Mouse (Mus musculus): ENCODE data around the gene Wnk2. TPM values are rescaled to one million over a fixed set of nuclear protein-coding genes. Genes with fewer than 3 reads are reported as not detected.

The Wnk2 gene
- polyA plus RNA-seq, 1 experiment from 2014 or later: not detected

DNA sequence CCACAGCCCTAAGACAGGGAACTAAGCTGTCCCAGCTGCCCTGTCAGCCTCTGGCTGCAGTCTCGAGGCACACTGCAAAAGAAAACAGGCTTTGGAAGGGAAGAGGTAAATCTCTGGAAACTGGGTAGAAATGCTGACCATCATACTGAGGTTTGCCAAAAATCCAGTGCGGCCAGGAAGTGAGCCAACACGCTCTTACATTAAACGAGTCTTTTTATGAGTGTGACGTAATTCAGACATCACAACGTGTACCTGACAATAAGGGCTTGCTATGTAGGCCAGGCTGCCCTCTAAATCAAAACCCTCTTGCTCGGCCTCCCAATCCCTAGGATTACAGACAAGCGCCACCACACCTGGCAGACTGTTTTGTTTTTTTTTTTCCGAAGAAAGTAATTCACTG, 19.3 kb upstream of the Wnk2 start:
- WGBS (ENCODE audit: missing documents): 34% methylated on average over 9 of the region's 9 CpGs
- Histone ChIP-seq H3K4me3 (ENCODE audit: inconsistent target) (no peak overlapping the region), H3K36me3 (ENCODE audit: inconsistent target) (no peaks in the 10 kb centered on the region), H3K27ac (no peak overlapping the region), H3K79me2 (ENCODE audit: inconsistent target) (no peaks in the 10 kb centered on the region)

DNA sequence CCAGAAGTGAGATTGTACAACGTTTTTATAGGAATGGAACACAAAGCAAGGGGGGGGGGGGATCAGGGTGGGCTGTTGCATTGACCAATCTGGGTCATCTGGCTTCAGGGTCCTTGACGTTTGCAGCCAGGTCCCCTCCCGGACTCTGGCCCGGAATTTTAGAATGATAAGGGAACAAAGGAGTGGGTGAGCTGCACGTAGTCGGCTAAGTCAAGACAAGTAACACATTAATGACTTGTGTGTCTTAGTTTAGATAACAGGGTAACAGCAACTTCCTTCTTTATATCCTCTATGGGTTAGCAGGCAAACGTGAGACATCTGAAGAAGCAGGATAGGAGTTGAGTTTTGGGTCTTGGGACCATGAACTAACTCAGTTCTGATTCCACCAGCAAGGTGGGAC, 15.8 kb upstream of the Wnk2 start:
- 65% methylated on average over 7 of the region's 7 CpGs for WGBS (ENCODE audit: missing documents)
- Histone ChIP-seq H3K4me3 (ENCODE audit: inconsistent target) (no peak overlapping the region), H3K79me2 (ENCODE audit: inconsistent target) (no peaks in the 10 kb centered on the region), H3K27ac (no peak overlapping the region), H3K36me3 (ENCODE audit: inconsistent target) (no peaks in the 10 kb centered on the region)

DNA sequence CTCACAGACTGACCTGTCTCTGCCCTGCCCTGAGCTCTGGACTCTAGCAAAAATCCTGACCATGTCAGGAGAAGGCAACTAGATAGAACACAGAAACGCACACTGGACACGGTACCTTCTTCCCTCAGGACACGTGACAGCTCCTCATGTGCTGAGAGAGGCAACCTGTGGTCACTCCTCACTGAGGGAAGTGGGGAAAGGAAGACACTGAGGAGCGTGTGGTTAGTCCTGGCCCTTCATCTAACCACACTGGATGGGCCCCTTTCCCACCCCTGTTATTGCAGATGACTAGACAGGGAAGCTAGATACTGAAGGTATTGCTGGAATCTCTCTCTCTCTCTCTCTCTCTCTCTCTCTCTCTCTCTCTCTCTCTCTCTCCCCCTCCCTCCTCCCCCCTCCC, 14.9 kb upstream of the Wnk2 start:
- H3K4me3 ChIP-seq (ENCODE audit: inconsistent target): no peak overlapping the region
- H3K36me3 ChIP-seq (ENCODE audit: inconsistent target): no peaks in the 10 kb centered on the region
- H3K79me2 ChIP-seq (ENCODE audit: inconsistent target): no peaks in the 10 kb centered on the region
- no peak overlapping the region for H3K27ac ChIP-seq
- 5% methylated on average over 4 of the region's 4 CpGs for WGBS (ENCODE audit: missing documents)

DNA sequence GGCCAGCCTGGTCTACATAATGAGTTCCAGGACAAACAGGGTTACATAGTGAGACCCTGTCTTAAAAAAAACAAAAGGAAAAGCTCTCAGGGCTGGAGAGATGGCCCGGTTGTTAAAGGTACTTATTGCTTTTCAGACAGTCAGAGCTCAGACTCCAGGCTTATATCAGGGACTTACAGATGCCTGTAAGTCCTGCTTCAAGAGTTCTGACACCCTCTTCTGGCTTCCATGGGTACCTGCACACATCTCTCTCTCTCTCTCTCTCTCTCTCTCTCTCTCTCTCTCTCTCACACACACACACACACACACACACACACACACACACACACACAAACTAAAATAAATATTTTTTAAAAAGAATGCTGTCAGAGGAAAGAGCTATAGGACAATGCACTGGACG, 13.4 kb upstream of the Wnk2 start:
- WGBS (ENCODE audit: missing documents): 55% methylated on average over 2 of the region's 2 CpGs
- no peaks in the 10 kb centered on the region for H3K36me3 ChIP-seq (ENCODE audit: inconsistent target)
- no peak overlapping the region for H3K27ac ChIP-seq
- H3K79me2 ChIP-seq (ENCODE audit: inconsistent target): no peaks in the 10 kb centered on the region
- H3K4me3 ChIP-seq (ENCODE audit: inconsistent target): no peak overlapping the region

DNA sequence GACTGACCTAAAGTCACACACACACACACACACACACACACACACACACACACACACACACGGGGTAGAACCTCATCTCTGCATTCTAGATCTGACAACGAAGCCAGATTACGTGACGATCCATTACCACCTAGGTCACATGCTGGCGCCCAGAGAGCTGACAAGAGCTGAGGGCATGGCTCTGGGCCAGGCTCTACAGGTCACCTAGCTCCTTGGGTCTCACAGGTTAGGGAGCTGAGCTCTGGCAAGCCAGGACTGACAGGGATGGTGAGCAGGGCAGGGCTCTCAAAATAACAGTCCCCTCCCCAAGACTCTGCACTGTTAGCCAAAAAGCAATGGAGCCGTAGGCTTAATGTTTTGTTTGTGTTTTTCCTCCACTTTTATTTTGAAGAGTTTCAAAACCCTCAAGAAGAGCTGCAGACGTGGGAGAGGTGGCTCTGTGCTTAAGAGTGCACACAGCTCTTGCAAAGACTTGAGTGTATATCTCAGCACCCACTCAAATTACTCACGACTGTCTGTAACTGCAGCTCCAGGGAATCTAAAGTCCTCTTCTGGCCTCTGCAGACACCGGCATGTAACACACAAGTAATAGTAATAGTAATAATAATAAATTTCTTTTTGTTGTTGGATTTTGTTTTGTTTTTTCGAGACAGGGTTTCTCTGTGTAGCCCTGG, 10.4 kb upstream of the Wnk2 start:
- Histone ChIP-seq H3K4me3 (ENCODE audit: inconsistent target) (no peak overlapping the region), H3K79me2 (ENCODE audit: inconsistent target) (no peaks in the 10 kb centered on the region), H3K27ac (no peak overlapping the region), H3K36me3 (ENCODE audit: inconsistent target) (no peaks in the 10 kb centered on the region)
- 87% methylated on average over 10 of the region's 10 CpGs for WGBS (ENCODE audit: missing documents)

DNA sequence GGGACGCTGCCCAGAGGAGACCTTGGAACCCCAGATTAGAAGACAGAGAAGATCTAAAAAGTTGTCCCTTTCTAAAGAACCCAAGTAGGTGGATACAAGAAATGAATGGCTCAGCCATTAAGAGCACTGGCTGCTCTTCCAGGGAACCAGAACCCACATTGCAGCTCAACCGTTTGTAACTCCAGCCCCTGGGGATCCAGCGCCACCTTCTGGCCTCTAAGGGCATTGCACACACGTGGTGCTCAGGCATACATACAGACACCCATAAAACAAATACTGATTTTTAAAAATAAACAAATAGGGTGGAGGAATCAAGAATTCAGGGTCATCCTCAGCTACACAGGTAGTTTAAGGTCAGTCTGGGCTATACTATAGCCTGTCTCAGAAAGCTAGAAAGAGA, 8.8 kb upstream of the Wnk2 start:
- H3K27ac ChIP-seq: no peak overlapping the region
- H3K79me2 ChIP-seq (ENCODE audit: inconsistent target): no peaks in the 10 kb centered on the region
- no peak overlapping the region for H3K4me3 ChIP-seq (ENCODE audit: inconsistent target)
- no peaks in the 10 kb centered on the region for H3K36me3 ChIP-seq (ENCODE audit: inconsistent target)
- WGBS (ENCODE audit: missing documents): 89% methylated on average over 4 of the region's 4 CpGs

DNA sequence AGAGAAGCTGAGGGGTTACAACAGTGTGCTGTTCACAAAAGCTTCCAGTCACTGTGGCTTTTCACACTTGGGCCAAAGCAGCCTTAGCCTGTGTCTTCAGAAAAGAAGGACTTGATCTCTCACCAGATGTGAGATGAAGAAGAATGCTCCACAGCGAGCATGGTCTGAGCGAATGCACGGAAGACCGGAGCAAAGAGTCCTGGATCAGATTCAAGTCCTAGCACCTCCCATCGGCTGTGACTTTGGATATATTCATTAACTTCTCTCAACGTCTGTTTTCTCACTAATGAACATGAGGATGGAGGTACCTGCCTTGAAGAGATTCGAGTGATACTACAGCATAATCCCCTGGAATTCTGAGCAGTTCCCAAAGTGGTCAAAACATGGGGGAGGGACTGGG, 6.8 kb upstream of the Wnk2 start:
- no peaks in the 10 kb centered on the region for H3K79me2 ChIP-seq (ENCODE audit: inconsistent target)
- H3K4me3 ChIP-seq (ENCODE audit: inconsistent target): no peak overlapping the region
- H3K27ac ChIP-seq: no peak overlapping the region
- WGBS (ENCODE audit: missing documents): 84% methylated on average over 7 of the region's 7 CpGs
- no peaks in the 10 kb centered on the region for H3K36me3 ChIP-seq (ENCODE audit: inconsistent target)

DNA sequence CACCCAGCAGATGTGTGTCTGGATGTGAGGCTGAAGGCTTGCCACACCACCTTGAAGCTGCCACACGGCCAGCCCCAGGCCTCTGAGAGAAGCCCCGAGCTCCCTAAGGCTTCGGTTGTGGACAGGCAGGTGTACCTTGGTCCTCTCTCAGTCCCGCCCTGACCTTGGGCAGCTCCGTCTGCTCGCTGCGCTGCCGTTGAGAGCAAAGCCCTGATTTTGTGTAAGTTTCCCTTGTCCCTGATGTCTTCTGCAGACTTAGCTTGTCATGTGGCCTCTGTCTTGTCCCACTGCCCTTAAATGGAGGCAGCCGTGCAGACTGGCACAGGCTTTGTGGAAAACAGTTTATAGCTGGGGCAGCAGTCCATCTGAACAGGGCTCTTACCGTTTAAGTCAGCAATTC, 6.2 kb upstream of the Wnk2 start:
- Histone ChIP-seq H3K79me2 (ENCODE audit: inconsistent target) (no peaks in the 10 kb centered on the region), H3K4me3 (ENCODE audit: inconsistent target) (no peak overlapping the region), H3K27ac (no peak overlapping the region), H3K36me3 (ENCODE audit: inconsistent target) (no peaks in the 10 kb centered on the region)
- WGBS (ENCODE audit: missing documents): 85% methylated on average over 9 of the region's 10 CpGs

DNA sequence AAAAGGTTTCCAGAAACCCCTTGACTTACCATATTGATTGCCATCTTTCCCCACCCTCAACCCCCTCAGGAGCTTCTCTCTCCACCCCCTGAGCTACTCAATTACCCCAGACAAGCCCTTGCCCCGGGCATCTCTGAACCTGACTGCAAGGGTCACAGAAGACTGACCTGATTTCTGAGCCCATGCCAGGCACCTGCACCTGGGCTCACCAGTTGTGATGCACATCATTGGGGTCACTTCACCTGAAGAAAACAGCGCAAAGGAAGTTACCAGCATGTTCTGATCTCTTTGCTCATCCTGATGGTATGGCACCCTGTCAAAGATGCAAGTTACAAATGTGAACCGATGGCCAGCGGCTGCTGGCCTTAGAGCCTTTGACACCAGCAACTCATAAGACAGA, 873 bp upstream of the Wnk2 start:
- H3K36me3 ChIP-seq (ENCODE audit: inconsistent target): no peaks in the 10 kb centered on the region
- 88% methylated on average over 4 of the region's 4 CpGs for WGBS (ENCODE audit: missing documents)
- no peaks in the 10 kb centered on the region for H3K79me2 ChIP-seq (ENCODE audit: inconsistent target)
- no peak overlapping the region for H3K4me3 ChIP-seq (ENCODE audit: inconsistent target)
- no peak overlapping the region for H3K27ac ChIP-seq

DNA sequence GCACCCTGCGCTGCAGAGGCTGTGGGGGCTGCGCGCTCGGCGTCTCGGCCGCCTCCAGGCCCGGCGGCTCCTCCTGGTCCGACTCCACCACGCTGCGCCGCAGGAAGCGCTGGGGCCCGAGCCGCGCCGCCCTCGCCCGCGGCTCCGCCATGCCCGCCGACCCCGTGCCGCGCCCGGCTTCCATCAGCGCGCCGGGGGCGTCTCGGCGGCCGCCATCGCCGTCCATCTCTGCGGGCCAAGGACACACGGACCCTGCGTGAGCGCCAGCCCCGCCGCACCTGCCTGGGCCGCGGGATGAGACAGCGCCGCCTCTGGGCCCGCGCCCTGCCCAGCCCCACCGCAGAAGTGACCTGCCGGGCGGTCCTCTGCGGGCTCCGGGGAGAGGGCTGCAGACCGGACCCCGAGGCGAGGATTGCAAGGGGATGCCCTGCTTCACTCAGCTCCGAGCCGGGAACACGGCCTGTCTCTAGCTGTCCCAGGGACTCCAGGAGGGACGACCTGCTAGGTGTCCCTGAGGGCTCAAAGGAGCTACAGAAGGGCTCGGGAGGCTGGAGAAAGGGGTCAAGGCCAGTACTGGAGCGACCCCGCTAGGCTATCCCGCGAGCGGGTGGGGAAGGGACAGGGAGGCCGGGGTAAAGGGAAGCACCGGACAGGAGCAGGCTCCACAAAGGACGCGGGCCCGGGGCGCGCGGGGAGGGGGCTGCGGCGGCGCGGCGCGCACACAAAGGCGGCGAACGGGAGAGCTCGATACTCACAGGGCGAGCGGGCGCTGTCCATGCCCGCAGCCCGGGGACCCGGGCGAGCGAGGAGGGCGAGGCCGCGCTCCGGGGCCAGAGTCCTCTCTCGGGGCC, 582 bp downstream of the Wnk2 start:
- Histone ChIP-seq H3K36me3 (ENCODE audit: inconsistent target) (no peaks in the 10 kb centered on the region), H3K79me2 (ENCODE audit: inconsistent target) (no peaks in the 10 kb centered on the region), H3K27ac (no peak overlapping the region), H3K4me3 (ENCODE audit: inconsistent target) (no peak overlapping the region)
- 1% methylated on average over 87 of the region's 98 CpGs for WGBS (ENCODE audit: missing documents)

DNA sequence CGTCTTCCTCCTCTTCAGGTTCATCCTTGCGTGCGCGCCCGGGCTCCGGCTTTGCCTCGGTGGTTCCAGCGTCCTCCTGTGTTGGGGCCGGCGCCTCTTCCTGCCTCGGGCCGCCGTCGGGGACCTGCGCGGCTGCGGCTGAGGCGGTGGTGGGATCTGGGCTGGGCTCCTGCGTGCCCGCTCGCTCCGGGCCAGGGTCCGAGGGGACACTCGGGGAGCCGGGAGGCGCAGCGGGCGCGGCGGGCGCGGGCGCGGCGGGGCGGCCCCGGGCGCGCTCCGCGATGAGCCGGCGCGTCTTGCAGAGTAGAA, 1.2 kb downstream of the Wnk2 start:
- WGBS (ENCODE audit: missing documents): under 1% methylated on average over 29 of the region's 44 CpGs
- Histone ChIP-seq H3K36me3 (ENCODE audit: inconsistent target) (no peaks in the 10 kb centered on the region), H3K4me3 (ENCODE audit: inconsistent target) (no peak overlapping the region), H3K79me2 (ENCODE audit: inconsistent target) (no peaks in the 10 kb centered on the region), H3K27ac (no peak overlapping the region)

DNA sequence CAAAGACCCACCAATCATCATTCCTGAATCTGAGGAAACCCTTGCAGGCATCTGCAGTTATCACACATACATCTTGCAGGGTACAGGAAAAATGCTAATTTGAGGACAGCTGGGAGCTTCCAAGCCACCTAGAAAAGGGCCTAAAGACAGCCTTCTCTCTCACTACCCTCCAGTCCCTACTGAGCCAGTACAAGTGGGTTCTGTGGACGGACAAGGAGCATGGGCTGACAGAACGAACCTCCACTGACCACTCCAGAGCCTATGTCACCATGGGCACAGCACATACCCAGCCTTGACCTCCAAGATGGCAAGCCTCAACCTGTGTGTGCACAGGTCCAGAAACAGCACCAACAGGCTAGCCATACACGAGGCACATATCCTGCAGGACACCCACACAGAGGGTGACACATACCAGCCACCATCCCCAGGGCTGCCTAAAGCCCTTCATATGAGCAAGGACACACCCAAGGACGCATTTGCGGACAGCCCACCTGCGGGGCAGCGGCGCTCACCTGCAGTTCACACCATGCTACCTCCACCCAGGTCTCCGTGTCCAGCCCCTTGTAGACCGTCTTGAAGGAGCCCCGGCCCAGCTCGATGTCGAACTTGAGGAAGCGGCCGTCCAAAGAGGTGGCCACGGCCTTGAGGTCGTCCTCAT, 1.6 kb downstream of the Wnk2 start:
- WGBS (ENCODE audit: missing documents): 46% methylated on average over 15 of the region's 17 CpGs
- H3K27ac ChIP-seq: no peak overlapping the region
- no peak overlapping the region for H3K4me3 ChIP-seq (ENCODE audit: inconsistent target)

DNA sequence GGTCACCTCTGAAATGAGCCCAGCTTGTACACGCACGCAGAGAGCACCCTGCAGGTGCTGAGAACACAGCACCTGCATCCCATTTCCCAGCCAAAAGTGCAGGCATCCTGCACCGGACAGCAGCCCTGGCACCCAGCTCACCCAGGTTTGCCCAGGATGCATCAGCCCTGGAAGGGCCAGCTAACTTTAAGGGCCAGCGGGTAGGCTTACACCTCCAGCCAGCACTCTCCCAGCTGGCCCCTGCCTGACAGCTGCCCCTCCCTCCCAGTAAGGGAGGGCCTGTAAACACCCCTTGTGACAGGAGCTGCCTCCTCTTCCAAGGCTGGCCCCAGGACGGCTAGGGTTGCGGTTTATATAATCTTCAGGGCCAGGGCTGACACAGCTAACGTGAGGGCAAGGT, 2.4 kb downstream of the Wnk2 start:
- Histone ChIP-seq H3K79me2 (ENCODE audit: inconsistent target) (no peaks in the 10 kb centered on the region), H3K27ac (no peak overlapping the region), H3K4me3 (ENCODE audit: inconsistent target) (no peak overlapping the region), H3K36me3 (ENCODE audit: inconsistent target) (no peaks in the 10 kb centered on the region)
- whole genome bisulfite sequencing (ENCODE audit: missing documents): 85% methylated on average over 7 of the region's 7 CpGs

More for the DNA sequence above, 1.6 kb downstream of the Wnk2 start:
- no peaks in the 10 kb centered on the region for H3K79me2 ChIP-seq (ENCODE audit: inconsistent target)
- no peaks in the 10 kb centered on the region for H3K36me3 ChIP-seq (ENCODE audit: inconsistent target)

DNA sequence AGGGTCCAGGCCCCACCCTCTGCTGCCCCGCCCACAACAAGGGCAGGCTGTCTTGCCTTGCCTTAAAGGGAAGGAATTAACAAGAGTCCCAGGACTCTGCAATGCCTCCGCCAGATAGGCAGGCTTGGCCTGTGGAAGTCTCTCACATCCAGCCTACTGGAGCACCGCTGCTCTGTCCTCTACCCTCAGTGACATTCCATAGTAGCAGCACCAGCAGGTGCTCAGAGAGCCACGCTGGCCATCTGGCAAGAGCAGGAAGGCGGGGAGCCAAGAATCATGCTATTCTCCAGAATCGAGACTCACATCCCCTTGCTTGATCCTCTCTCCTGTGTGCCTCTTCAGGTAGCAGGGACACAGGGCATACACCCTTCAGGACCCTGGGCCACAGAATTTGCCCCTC, 3.4 kb downstream of the Wnk2 start:
- H3K79me2 ChIP-seq (ENCODE audit: inconsistent target): no peaks in the 10 kb centered on the region
- WGBS (ENCODE audit: missing documents): 77% methylated on average over 6 of the region's 6 CpGs
- H3K27ac ChIP-seq: no peak overlapping the region
- no peaks in the 10 kb centered on the region for H3K36me3 ChIP-seq (ENCODE audit: inconsistent target)
- H3K4me3 ChIP-seq (ENCODE audit: inconsistent target): no peak overlapping the region

DNA sequence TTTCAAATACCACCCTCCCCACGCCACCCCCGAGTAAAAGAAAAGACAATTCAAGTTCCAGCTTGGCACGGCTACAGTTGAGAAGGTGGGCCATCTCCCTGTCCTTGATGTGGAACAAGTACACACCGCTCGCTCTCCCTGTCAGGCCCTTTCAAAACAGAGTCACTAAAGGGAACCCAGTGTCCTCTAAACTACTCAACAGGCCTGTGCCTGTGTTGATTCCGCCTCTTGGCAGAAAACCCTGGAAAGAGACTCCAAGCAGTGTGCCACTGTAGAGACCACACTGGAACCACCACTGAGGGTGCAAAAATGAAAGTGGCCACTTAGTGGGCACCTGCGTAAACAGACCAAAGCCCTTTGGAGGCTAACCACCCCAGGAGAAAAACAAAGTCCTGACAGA, 4.5 kb downstream of the Wnk2 start:
- WGBS (ENCODE audit: missing documents): 91% methylated on average over 7 of the region's 7 CpGs
- no peak overlapping the region for H3K27ac ChIP-seq
- no peaks in the 10 kb centered on the region for H3K36me3 ChIP-seq (ENCODE audit: inconsistent target)
- H3K79me2 ChIP-seq (ENCODE audit: inconsistent target): no peaks in the 10 kb centered on the region
- H3K4me3 ChIP-seq (ENCODE audit: inconsistent target): no peak overlapping the region

Data from macrophage (primary cell).